Mouse (Mus musculus) spleen, postnatal 10 days (tissue): ENCODE results near the gene Tspan10.

Source experiments
- DNase-seq, 2 experiments: peaks; one replicate each; pipeline ENCODE4 v3.0.0; 2021 to 2022; ENCODE audit warnings: low spot score in 2 of 2

The Tspan10 gene

DNA sequence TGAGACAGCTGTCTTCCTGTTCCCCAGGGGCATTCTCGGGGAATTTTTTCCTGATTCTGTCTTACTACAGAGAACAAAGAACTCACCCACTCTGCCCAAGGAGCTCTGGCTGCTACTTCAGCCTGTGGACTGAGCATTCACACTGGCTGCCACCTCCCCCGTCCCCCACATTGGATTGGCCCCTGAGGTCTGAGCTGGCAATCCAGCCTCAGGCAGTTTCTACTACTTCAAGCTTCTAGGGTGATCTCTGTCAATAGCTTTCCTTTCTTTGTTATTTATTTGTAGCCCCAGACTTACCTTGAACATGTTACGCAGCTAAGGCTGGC is 50.4 kb downstream of the Tspan10 start:
- DNase-seq, result no peak

DNA sequence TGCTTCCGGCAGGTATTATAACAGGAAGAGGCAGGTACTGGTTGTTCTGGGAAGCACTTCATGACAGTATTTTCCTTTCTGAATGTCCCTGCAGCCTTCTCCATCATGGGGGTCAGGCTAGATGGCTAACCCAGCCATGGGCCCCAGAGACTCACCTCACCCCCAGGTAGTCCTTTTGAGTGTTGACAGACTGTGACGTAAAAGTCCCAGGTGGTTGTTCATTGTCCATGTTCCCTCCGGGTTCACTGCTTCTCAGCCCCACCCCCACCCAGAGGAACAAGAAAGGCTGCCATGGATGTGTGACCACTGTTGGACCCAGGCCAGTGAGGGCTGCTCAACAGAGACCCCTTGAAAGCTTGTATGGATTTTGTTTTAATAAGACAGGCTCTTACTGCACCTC is 50.9 kb downstream of the Tspan10 start:
- no peak for DNase-seq

DNA sequence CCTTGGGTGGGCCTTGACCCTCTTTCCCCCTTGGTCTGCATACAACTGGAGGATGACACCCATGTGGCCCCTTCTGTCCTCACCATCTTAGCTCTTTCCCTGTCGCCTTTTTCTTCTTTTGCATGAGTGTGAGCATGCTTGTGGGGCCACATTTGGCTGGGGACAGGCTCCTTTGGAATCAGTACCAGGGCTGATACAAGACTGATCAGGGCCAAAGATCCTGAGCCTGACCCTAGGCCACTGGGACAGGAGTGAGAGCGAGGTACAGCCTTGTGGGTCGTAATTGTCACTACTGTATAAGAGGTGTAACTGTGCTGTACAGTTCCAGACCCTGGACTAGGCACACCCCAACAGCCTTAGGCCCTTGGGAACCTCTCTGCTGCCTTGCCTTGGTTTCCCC is 51.5 kb downstream of the Tspan10 start:
- DNase-seq, result no peak
